Mouse (Mus musculus): Measurements from ENCODE around the gene Rap1gap.

DNA sequence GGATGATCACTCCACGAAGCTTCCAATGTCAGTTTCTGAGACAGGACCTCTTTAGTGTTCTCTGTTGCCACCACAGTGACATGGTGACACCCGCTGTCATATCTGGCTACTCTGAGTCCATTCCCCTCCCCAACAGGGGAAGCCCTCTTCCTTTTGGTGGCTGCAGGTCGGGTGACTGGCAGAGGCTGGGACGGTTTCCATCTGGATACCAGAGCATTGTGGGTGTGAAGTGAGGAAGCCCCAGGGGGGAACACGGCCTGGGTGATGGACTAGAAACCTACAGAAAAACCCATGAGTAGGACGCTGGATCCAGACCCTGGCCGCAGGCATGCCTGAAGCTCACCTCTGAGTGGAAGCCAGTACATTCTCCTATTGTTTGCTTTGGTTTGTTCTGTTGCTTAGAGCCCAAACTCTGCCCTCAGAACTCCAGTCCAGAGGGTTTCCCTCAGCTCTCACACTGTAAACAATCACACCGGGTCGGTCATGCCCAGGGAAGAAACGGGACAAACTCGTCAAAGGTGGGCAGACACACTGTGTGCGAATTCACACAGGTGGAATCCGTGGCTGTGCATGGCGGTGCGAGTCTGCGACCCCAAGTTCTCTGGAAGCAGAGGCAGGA lies 108.0 kb downstream of the Rap1gap start:
- TF ChIP-seq USF1 (IDR thresholded peaks at IDR 0.05; ENCODE audit: low read depth) (no peak), CTCF (IDR thresholded peaks at IDR 0.05; ENCODE audit: control insufficient read depth, insufficient read depth, insufficient read length) (no peak), CEBPB (IDR thresholded peaks at IDR 0.05; ENCODE audit: low read depth) (no peak)

All from C2C12 (cell line).